Mouse (Mus musculus) hindbrain, embryonic 16.5 days (tissue): Measurements from ENCODE around the gene Angptl2. TPM values are rescaled to one million over a fixed set of nuclear protein-coding genes. Genes with fewer than 3 reads are reported as not detected.

Experiments
- ATAC-seq: fragments of 200-750 bp; cut with Nextera tagmentation; 2 replicates; pipeline ENCODE4 v1.8.0; 2017; ENCODE audit warnings: moderate TSS enrichment, moderate library complexity
- H3K27ac ChIP-seq: fragments of 300-500 bp; sonication (generic); 2 replicates; pipeline ENCODE4 v1.5.1; 2014; ENCODE audit warnings: low read depth, mild to moderate bottlenecking, control low read depth, low read length, moderate library complexity
- H3K27me3 ChIP-seq: fragments of 300-500 bp; sonication (generic); replicated peaks from 2 replicates; pipeline ENCODE4 v1.6.1; 2014; ENCODE audit warnings: low read length; ENCODE audit not compliant: control insufficient read depth, insufficient read depth
- H3K36me3 ChIP-seq: fragments of 300-500 bp; sonication (generic); 2 replicates; pipeline ENCODE4 v1.6.1; 2014; ENCODE audit warnings: mild to moderate bottlenecking, low read length, moderate library complexity, mixed read lengths; ENCODE audit not compliant: control insufficient read depth, insufficient read depth
- H3K4me1 ChIP-seq: fragments of 300-500 bp; sonication (generic); 2 replicates; pipeline ENCODE4 v1.6.1; 2014; ENCODE audit warnings: low read depth, low read length; ENCODE audit not compliant: control insufficient read depth, insufficient read depth
- H3K4me2 ChIP-seq: fragments of 300-500 bp; sonication (generic); 2 replicates; pipeline ENCODE4 v1.6.1; 2014; ENCODE audit warnings: mild to moderate bottlenecking, low read length, control low read depth, moderate library complexity
- H3K4me3 ChIP-seq: fragments of 300-500 bp; sonication (generic); 2 replicates; pipeline ENCODE4 v1.5.1; 2014; ENCODE audit warnings: mild to moderate bottlenecking, low read length, control low read depth, moderate library complexity
- H3K9ac ChIP-seq: fragments of 300-500 bp; sonication (generic); 2 replicates; pipeline ENCODE4 v1.6.1; 2014; ENCODE audit warnings: low read depth, mild to moderate bottlenecking, control low read depth, low read length, moderate library complexity
- H3K9me3 ChIP-seq: fragments of 300-500 bp; sonication (generic); 2 replicates; pipeline ENCODE4 v1.6.1; 2014; ENCODE audit warnings: mild to moderate bottlenecking, low read length, moderate library complexity; ENCODE audit not compliant: control insufficient read depth
- WGBS: fragments of 180-500 bp; shearing (Covaris S2); extraction: QIAGEN DNeasy Blood & Tissue Kit; methylation state at CpG from one replicate; pipeline ENCODE4 v1.1.7; 2014; 5-methylcytosine and 5-hydroxymethylcytosine counted together
- polyA plus RNA-seq: library from polyadenylated mRNA; unstranded; fragments of >200 nt; fragmentation: Nextera tagmentation; extraction: Ambion mirVana; gene quantifications from 2 replicates; pipeline ENCODE4 v1.2.1, GENCODE M21; 2015

The Angptl2 gene
- polyA plus RNA-seq, 1 experiment from 2014 or later = 13.4 TPM

DNA sequence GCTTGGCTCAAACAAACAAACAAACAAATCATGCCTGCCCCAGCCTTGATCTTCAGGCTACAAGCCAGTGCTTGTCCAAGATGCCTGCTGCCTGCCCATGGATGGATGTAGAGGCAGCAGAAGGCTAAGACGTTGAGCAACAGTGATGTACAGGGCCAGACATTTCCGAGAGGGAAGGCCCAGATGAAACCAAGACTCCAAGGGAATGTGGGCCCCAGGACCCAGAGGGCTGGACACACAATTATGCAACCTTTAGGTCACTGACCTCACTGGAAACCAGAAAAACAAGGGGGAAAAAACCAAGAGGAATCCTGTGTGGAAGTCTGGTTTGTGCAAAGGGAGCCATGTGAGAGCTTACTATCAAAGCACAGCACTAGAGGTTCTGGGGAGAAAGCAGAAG, 67.8 kb downstream of the Angptl2 start:
- Histone ChIP-seq H3K9me3 (peaks cover 4% of the 10 kb centered on the region), H3K36me3 (peaks cover 6% of the 10 kb centered on the region; the same call in 1 of the 2 replicates), H3K9ac (no peak overlapping the region), H3K4me1 (peaks cover 3% of the 10 kb centered on the region; the same call in 1 of the 2 replicates), H3K4me3 (no peak overlapping the region), H3K27ac (no peak overlapping the region), H3K4me2 (no peak overlapping the region), H3K27me3 (no peaks in the 10 kb centered on the region)
- no peak for ATAC-seq
- WGBS = 79% methylated on average over 2 of the region's 2 CpGs

DNA sequence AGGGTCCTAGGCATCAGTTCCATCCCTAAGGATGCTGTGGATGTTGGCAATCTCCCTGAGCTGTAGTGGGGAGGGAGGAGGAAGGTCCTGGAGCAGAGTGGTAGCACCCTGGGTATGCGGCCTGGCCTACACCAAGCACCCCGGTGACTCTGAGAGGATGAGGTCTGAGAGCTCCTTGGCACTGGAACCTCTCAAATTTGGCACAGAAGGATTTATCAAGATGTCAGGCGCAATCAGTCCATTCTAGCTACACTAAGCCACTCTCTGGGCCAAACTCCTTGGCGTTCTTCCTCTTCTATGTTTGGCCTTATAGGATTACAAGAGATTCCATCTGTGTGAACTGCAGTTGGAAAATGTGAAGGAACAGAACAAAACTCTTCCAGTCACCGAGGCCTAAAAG, 73.0 kb downstream of the Angptl2 start:
- H3K27ac ChIP-seq = no peak overlapping the region
- H3K36me3 ChIP-seq = peaks cover 9% of the 10 kb centered on the region; the same call in 1 of the 2 replicates
- H3K4me2 ChIP-seq = no peak overlapping the region
- no peak for ATAC-seq
- H3K4me1 ChIP-seq = no peaks in the 10 kb centered on the region
- no peaks in the 10 kb centered on the region for H3K27me3 ChIP-seq
- no peak overlapping the region for H3K9ac ChIP-seq
- H3K9me3 ChIP-seq = peaks cover 4% of the 10 kb centered on the region
- no peak overlapping the region for H3K4me3 ChIP-seq
- 95% methylated on average over 5 of the region's 5 CpGs for WGBS

DNA sequence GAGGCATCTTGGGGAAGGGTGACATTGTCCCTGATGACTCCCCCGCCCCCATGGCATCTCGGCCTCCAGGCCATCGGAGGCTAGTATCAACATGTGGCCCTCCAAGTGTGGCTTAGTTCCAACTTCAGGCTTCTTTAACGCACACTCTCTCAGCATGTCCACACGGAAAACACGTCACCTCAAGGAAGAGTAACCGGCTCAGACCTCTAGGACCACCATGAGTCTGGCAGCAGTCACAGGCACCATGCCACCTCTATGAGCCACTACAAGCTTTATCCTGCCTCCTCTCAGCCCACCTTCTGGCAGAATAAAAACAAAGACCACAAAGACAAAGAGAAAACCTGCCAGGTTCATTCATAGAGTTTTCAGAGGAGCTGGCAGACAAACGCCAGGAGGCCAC, 74.6 kb downstream of the Angptl2 start:
- Histone ChIP-seq H3K9ac (no peak overlapping the region), H3K9me3 (peaks cover 4% of the 10 kb centered on the region), H3K4me3 (no peak overlapping the region), H3K27ac (no peak overlapping the region), H3K27me3 (no peaks in the 10 kb centered on the region), H3K4me2 (no peak overlapping the region), H3K36me3 (peaks cover 9% of the 10 kb centered on the region; the same call in 1 of the 2 replicates), H3K4me1 (no peaks in the 10 kb centered on the region)
- WGBS = 78% methylated on average over 8 of the region's 8 CpGs
- ATAC-seq = no peak

DNA sequence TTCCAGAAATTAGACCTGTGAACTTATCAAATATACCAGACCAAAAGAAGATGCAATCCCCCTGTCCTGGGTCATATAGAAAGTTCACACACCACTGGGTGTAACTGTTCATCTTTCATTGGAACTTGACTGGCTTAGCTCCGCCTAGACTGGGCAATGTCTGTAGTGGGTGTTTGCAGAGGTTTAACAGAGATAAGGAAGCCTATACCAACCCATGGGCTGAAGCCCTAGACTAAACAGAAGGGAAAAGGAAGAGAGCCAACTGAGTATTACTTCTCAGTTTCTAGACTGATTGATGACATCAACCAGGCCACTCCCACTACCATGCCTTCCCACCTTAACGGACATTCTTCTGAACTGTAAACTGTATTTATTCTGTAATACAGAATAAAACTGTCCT, 76.2 kb downstream of the Angptl2 start:
- ATAC-seq = no peak
- H3K4me2 ChIP-seq = no peak overlapping the region
- peaks cover 9% of the 10 kb centered on the region; the same call in 1 of the 2 replicates for H3K36me3 ChIP-seq
- no peak overlapping the region for H3K4me3 ChIP-seq
- no peak overlapping the region for H3K9ac ChIP-seq
- no peaks in the 10 kb centered on the region for H3K27me3 ChIP-seq
- H3K4me1 ChIP-seq = no peaks in the 10 kb centered on the region
- no peak overlapping the region for H3K27ac ChIP-seq
- WGBS = 85% methylated on average over 2 of the region's 2 CpGs
- H3K9me3 ChIP-seq = peaks cover 4% of the 10 kb centered on the region

DNA sequence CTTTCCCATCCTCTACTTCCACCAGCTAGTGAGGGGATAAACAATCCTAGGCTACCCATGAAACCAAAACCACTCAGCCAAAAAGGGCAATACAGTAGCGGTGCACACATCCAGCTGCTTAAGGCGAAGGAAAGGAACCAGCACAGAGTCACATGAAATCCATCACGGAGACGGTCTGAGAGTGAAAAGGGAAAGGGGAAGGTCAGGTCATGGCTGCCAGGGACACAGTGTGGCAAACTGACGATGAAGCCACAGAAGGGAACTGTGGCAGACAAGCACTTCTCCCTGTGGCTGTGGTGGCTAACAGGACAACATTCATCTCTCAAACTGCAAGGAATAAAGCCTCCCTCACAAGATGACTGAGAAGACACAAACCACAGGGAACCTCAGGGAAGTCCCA, 79.2 kb downstream of the Angptl2 start:
- WGBS = 87% methylated on average over 5 of the region's 5 CpGs
- no peak overlapping the region for H3K4me2 ChIP-seq
- ATAC-seq = no peak
- H3K9ac ChIP-seq = no peak overlapping the region
- H3K4me1 ChIP-seq = no peaks in the 10 kb centered on the region
- H3K27ac ChIP-seq = no peak overlapping the region
- no peaks in the 10 kb centered on the region for H3K27me3 ChIP-seq
- H3K9me3 ChIP-seq = no peaks in the 10 kb centered on the region
- H3K4me3 ChIP-seq = no peak overlapping the region
- H3K36me3 ChIP-seq = peaks cover 2% of the 10 kb centered on the region

Other genes starting within 250 kb of the Angptl2 start
- 23.2 and 26.0 TPM in 2 replicates for gene Slc2a8, start 234.0 kb upstream of the Angptl2 start, polyA plus RNA-seq
- gene Garnl3, start 84.4 kb upstream of the Angptl2 start, polyA plus RNA-seq = 65.9 and 68.7 TPM in 2 replicates
- 32.0 and 44.4 TPM in 2 replicates for gene Ralgps1, start 155.4 kb downstream of the Angptl2 start, polyA plus RNA-seq
- 5.3 and 7.8 TPM in 2 replicates for gene Zbtb34, start 215.3 kb downstream of the Angptl2 start, polyA plus RNA-seq